Mouse (Mus musculus): ENCODE measurements at regions not wholly inside any gene's neighbourhood (a gene's known extent, or its start where the extent isn't known, plus 50 kb on each side); places are given as distances from the start of the nearest gene placed in this dataset.

- TF ChIP-seq POLR2A (IDR thresholded peaks at IDR 0.05; ENCODE audit: borderline replicate concordance, extremely low read depth, insufficient read depth, insufficient read length, poor library complexity, severe bottlenecking) (no peak), CTCF (IDR thresholded peaks at IDR 0.05; ENCODE audit: borderline replicate concordance, extremely low read depth, insufficient read depth, insufficient read length) (no peak)
These were observed 570.1 kb downstream of the Adgrl2 start for GRCm38 (mm10) chr3:148420303-148420702.
